ENCODE assay signal across 10 mouse cellular contexts in genomic region chr15:60132701-60133100, GRCm38 (mm10).
"Had no signal": no experiment of that assay in that cellular context is flagged by ENCODE, and none has a peak within 500 bp of the region (broad histone marks: within the 10 kb centered on the region; RNA-seq: fewer than 3 reads in every experiment).

No protein-coding gene starts in this region.

- ATAC-seq: midbrain, embryonic 15.5 days had no signal

- DNase-seq: kidney, adult 18-20 months; kidney, postnatal 10 days; kidney, postnatal 4 days; left cerebral cortex, postnatal 4 days; lung, adult 18-20 months; lung, postnatal 4 days; retina, postnatal 1 day; right cerebral cortex, postnatal 14 days; thymus, postnatal 4 days had no signal
